Mouse (Mus musculus): ENCODE data around the gene 2310022A10Rik. TPM values are rescaled to one million over a fixed set of nuclear protein-coding genes. Genes with fewer than 3 reads are reported as not detected.
A peak's percentile ranks its signal among the peaks of the same experiment; 100 is the strongest.

Gene 2310022A10Rik
- 25.1 and 26.4 TPM in 2 replicates for polyA plus RNA-seq (2014; fragmentation: Nextera tagmentation; extraction: Ambion mirVana)

DNA sequence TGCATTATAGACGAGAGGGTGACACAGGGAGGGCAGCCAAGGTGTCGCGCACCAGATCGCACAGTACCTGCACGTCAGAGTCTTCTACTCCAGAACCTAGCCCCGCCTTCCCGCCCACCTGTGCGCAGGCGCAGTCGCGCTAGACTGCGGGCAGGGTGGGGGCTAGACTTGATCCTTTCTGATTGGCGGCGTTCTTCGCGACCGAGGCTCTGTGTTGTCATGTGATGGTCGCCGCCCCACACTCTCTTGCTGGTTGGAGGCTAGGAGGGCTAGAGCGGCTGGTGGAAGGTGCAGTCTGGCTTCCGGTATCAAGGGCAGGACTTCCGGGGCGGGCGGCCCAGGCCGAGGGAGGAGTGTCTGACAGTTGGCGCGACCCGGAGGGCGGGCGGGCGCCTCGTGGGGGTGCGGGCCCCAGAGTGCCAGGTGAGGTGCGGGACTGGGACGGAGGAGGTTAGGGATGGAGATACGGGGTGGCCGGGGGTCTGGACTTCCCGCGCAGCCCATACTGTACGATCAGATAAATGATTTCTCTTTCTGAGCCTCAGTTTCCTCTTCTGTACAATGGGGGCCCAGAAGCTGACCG is at the start of gene 2310022A10Rik, which contains the start of gene Pld3:
Gene 2310022A10Rik (plus strand): TSS at position 303 of the 583 bp plus-strand sequence.
Gene Pld3 (minus strand): TSS at position 288 of the 583 bp plus-strand sequence.
- peak; percentile 94 for DNase-seq (ENCODE audit: low spot score)

DNA sequence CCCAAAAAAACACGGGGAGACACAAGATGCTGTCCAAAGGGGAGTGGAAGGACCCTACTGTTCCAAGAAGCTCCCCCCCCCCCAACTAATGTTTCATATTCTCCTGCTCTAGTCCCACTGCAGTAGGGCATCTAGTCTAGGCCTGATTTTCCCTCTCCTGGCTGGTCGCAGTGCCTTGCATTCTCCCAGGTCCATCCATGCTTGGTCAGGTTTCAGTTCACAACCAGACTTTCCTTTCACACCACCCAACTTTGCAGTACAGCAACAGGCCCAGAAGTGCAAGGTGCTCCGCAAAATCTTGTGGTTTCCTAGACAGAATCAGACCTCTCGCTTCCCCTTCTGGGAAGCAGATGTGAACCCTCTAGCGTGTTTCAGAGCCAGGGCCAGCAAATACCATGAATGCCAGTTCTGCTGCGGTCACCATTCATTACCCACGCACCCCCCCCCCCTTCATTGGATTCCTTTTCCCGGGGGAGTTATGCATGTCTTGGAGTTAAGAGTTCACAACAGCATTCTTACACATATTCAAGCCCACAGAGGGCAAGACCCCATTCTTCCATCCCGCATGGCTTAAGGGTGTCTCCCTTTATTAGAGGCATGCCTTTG is 46.2 kb upstream of the 2310022A10Rik start:
- no peak for ATAC-seq (ENCODE audit: low FRiP score)
- Histone ChIP-seq H3K4me3 (replicated peaks; ENCODE audit: low read length) (peak overlapping the region; percentile 44), H3K4me1 (replicated peaks; ENCODE audit: control insufficient read depth, insufficient read depth, low read length) (peaks cover 8% of the 10 kb centered on the region; the same call in 1 of the 2 replicates), H3K9me3 (ENCODE audit: control insufficient read depth, low read length) (no peaks in the 10 kb centered on the region), H3K27ac (peak overlapping the region; percentile 93; the same call in 1 of the 2 replicates), H3K9ac (peak overlapping the region; percentile 66; the same call in 1 of the 2 replicates), H3K4me2 (replicated peaks) (peak overlapping the region; percentile 59), H3K36me3 (replicated peaks; ENCODE audit: control insufficient read depth, insufficient read depth) (no peaks in the 10 kb centered on the region), H3K27me3 (ENCODE audit: control insufficient read depth, insufficient read depth, low read length) (no peaks in the 10 kb centered on the region)
- WGBS, result 35% methylated on average over 9 of the region's 9 CpGs
- DNase-seq (ENCODE audit: low spot score), result no peak

More for the DNA sequence above, at the start of gene 2310022A10Rik, which contains the start of gene Pld3:
- peak within 1 kb of the TSS; percentile 81 for H3K4me2 ChIP-seq (replicated peaks)
- ATAC-seq (ENCODE audit: low FRiP score), result peak; percentile 100
- H3K4me1 ChIP-seq (replicated peaks; ENCODE audit: control insufficient read depth, insufficient read depth, low read length), result peaks cover 17% of the 10 kb centered on the region
- WGBS, result under 1% methylated on average over 40 of the region's 41 CpGs
- no peaks in the 10 kb centered on the region for H3K27me3 ChIP-seq (ENCODE audit: control insufficient read depth, insufficient read depth, low read length)
- no peak within 1 kb of the TSS; the same call in 1 of the 2 replicates for H3K27ac ChIP-seq
- no peaks in the 10 kb centered on the region for H3K9me3 ChIP-seq (ENCODE audit: control insufficient read depth, low read length)
- H3K36me3 ChIP-seq (replicated peaks; ENCODE audit: control insufficient read depth, insufficient read depth), result peaks cover 8% of the 10 kb centered on the region
- H3K4me3 ChIP-seq (replicated peaks; ENCODE audit: low read length), result peak within 1 kb of the TSS; percentile 76
- peak within 1 kb of the TSS; percentile 68 for H3K9ac ChIP-seq

DNA sequence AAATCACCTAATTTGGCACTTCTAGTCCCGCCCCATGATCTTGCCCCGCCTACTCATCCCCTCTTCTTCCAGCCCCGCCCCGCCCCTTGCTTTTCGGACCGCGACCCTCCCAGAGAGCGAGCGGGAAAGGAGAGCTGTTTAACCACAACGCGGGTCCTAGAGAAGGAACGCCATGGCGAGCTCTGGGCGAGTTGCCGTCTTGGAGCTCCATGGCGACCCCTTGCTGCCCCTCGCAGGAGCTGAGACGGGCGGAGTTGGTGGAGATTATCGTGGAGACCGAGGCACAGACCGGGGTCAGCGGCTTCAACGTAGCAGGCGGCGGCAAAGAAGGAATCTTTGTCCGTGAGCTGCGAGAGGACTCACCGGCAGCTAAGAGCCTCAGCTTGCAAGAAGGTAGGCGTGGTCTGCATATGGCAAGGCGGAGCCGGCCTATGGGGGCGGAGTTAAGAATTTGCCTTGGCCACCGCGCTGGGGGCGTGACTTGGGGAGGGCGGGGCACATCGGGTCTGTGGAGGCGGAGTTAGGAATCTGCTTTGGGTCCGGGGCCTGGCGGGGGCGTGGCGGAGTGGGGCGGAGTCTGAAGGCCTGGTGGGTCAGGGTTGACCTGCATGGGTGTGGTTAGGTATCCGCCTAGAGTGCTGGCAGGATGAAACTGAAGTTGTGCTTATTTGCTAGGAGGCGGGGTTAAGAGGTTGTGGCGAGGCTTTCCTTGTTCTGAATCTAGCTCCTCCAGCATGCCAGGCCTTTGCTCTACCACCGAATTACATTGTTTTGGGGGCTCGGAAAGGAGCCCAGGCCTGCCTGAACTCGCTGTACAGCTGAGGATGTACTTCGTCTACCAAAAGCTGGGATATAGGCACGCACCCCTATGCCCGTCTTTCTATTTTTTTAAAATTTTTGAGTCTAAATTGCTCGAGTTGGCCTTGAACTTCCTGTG is 45.1 kb upstream of the 2310022A10Rik start:
- ATAC-seq (ENCODE audit: low FRiP score) (peak; percentile 94), DNase-seq (ENCODE audit: low spot score) (peak; percentile 94)
- no peaks in the 10 kb centered on the region for H3K27me3 ChIP-seq (ENCODE audit: control insufficient read depth, insufficient read depth, low read length)
- 1% methylated on average over 52 of the region's 54 CpGs for WGBS
- H3K36me3 ChIP-seq (replicated peaks; ENCODE audit: control insufficient read depth, insufficient read depth), result no peaks in the 10 kb centered on the region
- peak overlapping the region; percentile 93 for H3K27ac ChIP-seq
- peak overlapping the region; percentile 66 for H3K9ac ChIP-seq
- peak overlapping the region; percentile 59 for H3K4me2 ChIP-seq (replicated peaks)
- no peaks in the 10 kb centered on the region for H3K9me3 ChIP-seq (ENCODE audit: control insufficient read depth, low read length)
- peak overlapping the region; percentile 44 for H3K4me3 ChIP-seq (replicated peaks; ENCODE audit: low read length)
- peaks cover 8% of the 10 kb centered on the region; the same call in 1 of the 2 replicates for H3K4me1 ChIP-seq (replicated peaks; ENCODE audit: control insufficient read depth, insufficient read depth, low read length)

DNA sequence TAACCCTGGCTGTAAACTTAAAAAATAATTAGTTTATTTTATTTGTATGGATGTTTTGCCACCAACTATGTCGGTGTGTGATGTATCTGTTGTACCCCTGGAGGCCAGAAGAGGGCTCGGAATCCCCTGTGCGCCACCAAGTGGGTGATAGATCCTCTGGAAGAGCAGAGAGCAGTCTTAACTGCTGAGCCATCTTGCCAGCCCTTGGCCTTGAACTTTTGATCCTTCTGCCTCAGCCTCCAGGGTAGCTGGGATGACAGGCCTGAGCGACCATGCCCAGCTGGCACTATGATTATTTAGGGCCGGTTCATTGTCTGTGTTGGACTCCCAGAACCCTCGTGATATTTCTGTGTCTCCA is 44.4 kb upstream of the 2310022A10Rik start:
- WGBS, result 25% methylated on average over 6 of the region's 6 CpGs
- Histone ChIP-seq H3K4me1 (replicated peaks; ENCODE audit: control insufficient read depth, insufficient read depth, low read length) (peaks cover 8% of the 10 kb centered on the region; the same call in 1 of the 2 replicates), H3K27me3 (ENCODE audit: control insufficient read depth, insufficient read depth, low read length) (no peaks in the 10 kb centered on the region), H3K36me3 (replicated peaks; ENCODE audit: control insufficient read depth, insufficient read depth) (no peaks in the 10 kb centered on the region), H3K27ac (peak overlapping the region; percentile 93; the same call in 1 of the 2 replicates), H3K4me3 (replicated peaks; ENCODE audit: low read length) (peak overlapping the region; percentile 44), H3K9me3 (ENCODE audit: control insufficient read depth, low read length) (no peaks in the 10 kb centered on the region), H3K4me2 (replicated peaks) (peak overlapping the region; percentile 59), H3K9ac (no peak overlapping the region)
- 0 out of 2 replicates have a peak, but pooled peaks have one; percentile 25 for ATAC-seq (ENCODE audit: low FRiP score)
- DNase-seq (ENCODE audit: low spot score), result peak; percentile 61

DNA sequence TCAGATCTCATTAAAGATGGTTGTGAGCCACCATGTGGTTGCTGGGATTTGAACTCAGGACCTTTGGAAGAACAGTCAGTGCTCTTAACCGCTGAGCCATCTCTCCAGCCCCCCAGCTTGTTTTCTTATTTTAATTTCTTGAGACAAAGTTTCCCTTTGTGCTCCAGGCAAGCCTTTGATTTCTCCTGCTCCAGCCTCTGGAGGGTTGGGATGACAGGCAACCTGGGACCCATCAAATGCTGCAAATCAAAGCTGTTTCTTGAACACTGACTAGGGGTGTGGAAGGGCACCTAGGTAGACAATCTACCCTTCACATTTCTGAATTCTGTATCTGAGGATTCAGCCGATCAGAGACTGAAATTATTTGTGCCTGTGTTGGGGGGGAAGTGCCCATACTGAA is 42.2 kb upstream of the 2310022A10Rik start:
- no peaks in the 10 kb centered on the region for H3K9me3 ChIP-seq (ENCODE audit: control insufficient read depth, low read length)
- H3K4me2 ChIP-seq (replicated peaks), result no peak overlapping the region
- no peak overlapping the region for H3K27ac ChIP-seq
- ATAC-seq (ENCODE audit: low FRiP score) (no peak), DNase-seq (ENCODE audit: low spot score) (no peak)
- no peak overlapping the region for H3K4me3 ChIP-seq (replicated peaks; ENCODE audit: low read length)
- H3K27me3 ChIP-seq (ENCODE audit: control insufficient read depth, insufficient read depth, low read length), result no peaks in the 10 kb centered on the region
- H3K36me3 ChIP-seq (replicated peaks; ENCODE audit: control insufficient read depth, insufficient read depth), result no peaks in the 10 kb centered on the region
- no peak overlapping the region for H3K9ac ChIP-seq
- H3K4me1 ChIP-seq (replicated peaks; ENCODE audit: control insufficient read depth, insufficient read depth, low read length), result peaks cover 8% of the 10 kb centered on the region; the same call in 1 of the 2 replicates
- 91% methylated on average over 2 of the region's 2 CpGs for WGBS

DNA sequence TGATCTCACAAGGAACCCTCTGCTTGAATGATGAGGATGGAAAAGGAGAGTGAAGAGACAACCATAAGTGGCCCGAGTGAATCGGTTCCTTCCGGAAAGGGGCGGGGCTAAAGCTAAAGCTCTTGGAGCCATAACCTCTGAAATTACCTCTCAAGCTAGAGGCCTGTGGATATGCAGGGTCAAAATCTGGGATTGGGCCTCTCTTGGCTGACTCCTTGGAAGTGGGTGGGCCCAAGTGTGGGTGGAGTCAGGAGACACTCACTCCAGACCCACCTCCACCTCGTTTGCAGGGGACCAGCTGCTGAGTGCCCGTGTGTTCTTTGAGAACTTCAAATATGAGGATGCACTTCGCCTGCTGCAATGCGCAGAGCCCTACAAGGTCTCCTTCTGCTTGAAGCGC is 38.1 kb upstream of the 2310022A10Rik start:
- 87% methylated on average over 9 of the region's 9 CpGs for WGBS
- H3K4me1 ChIP-seq (replicated peaks; ENCODE audit: control insufficient read depth, insufficient read depth, low read length), result no peaks in the 10 kb centered on the region
- no peak overlapping the region for H3K9ac ChIP-seq
- no peaks in the 10 kb centered on the region for H3K36me3 ChIP-seq (replicated peaks; ENCODE audit: control insufficient read depth, insufficient read depth)
- H3K4me2 ChIP-seq (replicated peaks), result no peak overlapping the region
- no peaks in the 10 kb centered on the region for H3K27me3 ChIP-seq (ENCODE audit: control insufficient read depth, insufficient read depth, low read length)
- H3K4me3 ChIP-seq (replicated peaks; ENCODE audit: low read length), result no peak overlapping the region
- no peaks in the 10 kb centered on the region for H3K9me3 ChIP-seq (ENCODE audit: control insufficient read depth, low read length)
- no peak for ATAC-seq (ENCODE audit: low FRiP score)
- H3K27ac ChIP-seq, result no peak overlapping the region
- no peak for DNase-seq (ENCODE audit: low spot score)

DNA sequence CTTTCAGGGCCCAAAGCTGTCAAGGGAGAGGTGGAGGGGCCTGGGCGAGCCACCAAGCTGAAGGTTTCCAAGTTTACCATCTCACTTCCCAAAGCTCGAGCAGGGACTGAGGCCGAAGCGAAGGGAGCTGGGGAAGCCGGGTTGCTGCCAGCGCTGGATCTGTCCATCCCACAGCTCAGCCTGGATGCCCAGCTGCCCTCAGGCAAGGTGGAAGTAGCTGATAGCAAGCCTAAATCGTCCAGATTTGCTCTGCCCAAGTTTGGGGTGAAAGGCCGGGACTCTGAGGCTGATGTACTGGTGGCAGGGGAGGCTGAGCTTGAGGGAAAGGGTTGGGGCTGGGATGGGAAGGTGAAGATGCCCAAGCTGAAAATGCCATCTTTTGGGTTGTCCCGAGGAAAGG is 34.7 kb upstream of the 2310022A10Rik start:
- Histone ChIP-seq H3K4me3 (replicated peaks; ENCODE audit: low read length) (no peak overlapping the region), H3K36me3 (replicated peaks; ENCODE audit: control insufficient read depth, insufficient read depth) (no peaks in the 10 kb centered on the region), H3K4me1 (replicated peaks; ENCODE audit: control insufficient read depth, insufficient read depth, low read length) (no peaks in the 10 kb centered on the region), H3K27ac (no peak overlapping the region), H3K9ac (no peak overlapping the region), H3K9me3 (ENCODE audit: control insufficient read depth, low read length) (no peaks in the 10 kb centered on the region), H3K4me2 (replicated peaks) (no peak overlapping the region), H3K27me3 (ENCODE audit: control insufficient read depth, insufficient read depth, low read length) (no peaks in the 10 kb centered on the region)
- DNase-seq (ENCODE audit: low spot score), result no peak
- no peak for ATAC-seq (ENCODE audit: low FRiP score)
- WGBS, result 87% methylated on average over 9 of the region's 9 CpGs

DNA sequence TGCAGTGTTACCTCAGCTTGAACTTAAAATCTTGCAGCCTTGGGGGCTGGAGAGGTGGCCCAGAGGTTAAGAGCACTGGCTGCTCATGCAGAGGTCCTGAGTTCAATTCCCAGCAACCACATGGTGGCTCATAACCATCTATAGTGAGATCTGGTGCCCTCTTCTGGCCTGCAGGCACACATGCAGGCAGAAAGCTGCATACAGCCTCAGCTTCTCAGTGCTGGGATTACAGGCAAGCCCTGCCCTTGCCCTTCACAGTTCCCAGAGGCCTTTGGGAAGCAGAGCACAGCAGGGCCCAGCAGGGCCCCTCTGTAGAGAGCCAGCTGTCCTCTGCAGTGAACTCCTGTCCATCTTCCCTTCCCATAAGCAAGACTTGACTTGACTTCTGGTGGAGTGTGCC is 32.9 kb upstream of the 2310022A10Rik start:
- DNase-seq (ENCODE audit: low spot score), result no peak
- no peak overlapping the region for H3K27ac ChIP-seq
- H3K4me3 ChIP-seq (replicated peaks; ENCODE audit: low read length), result no peak overlapping the region
- H3K9ac ChIP-seq, result no peak overlapping the region
- H3K36me3 ChIP-seq (replicated peaks; ENCODE audit: control insufficient read depth, insufficient read depth), result no peaks in the 10 kb centered on the region
- ATAC-seq (ENCODE audit: low FRiP score), result no peak
- no peaks in the 10 kb centered on the region for H3K9me3 ChIP-seq (ENCODE audit: control insufficient read depth, low read length)
- H3K4me2 ChIP-seq (replicated peaks), result no peak overlapping the region
- no peaks in the 10 kb centered on the region for H3K27me3 ChIP-seq (ENCODE audit: control insufficient read depth, insufficient read depth, low read length)
- H3K4me1 ChIP-seq (replicated peaks; ENCODE audit: control insufficient read depth, insufficient read depth, low read length), result no peaks in the 10 kb centered on the region

DNA sequence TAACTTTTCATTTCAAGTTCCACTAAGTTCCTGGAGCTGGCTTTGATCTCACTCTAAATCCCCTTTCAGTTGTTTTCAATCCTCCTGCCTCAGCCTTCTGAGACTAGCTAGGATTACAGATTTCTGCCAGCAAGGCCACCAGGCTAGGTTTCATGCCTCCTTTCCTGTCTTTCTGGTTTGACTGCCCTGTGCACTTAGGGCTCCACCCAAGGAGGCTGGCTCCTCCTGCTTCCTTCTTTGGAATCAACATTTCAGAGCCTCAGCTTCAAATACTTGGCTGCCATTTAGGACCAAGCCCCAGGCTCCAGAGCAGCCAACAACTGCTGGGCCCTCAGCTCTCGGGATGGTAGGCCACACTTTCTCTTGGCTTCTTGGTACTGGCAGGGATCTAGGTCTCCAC is 32.4 kb upstream of the 2310022A10Rik start:
- ATAC-seq (ENCODE audit: low FRiP score), result no peak
- 88% methylated on average over 1 of the region's 1 CpGs for WGBS
- no peak overlapping the region for H3K9ac ChIP-seq

More for the DNA sequence above, 32.4 kb upstream of the 2310022A10Rik start:
- Histone ChIP-seq H3K27ac (no peak overlapping the region), H3K9me3 (ENCODE audit: control insufficient read depth, low read length) (no peaks in the 10 kb centered on the region), H3K27me3 (ENCODE audit: control insufficient read depth, insufficient read depth, low read length) (no peaks in the 10 kb centered on the region), H3K4me1 (replicated peaks; ENCODE audit: control insufficient read depth, insufficient read depth, low read length) (no peaks in the 10 kb centered on the region), H3K36me3 (replicated peaks; ENCODE audit: control insufficient read depth, insufficient read depth) (no peaks in the 10 kb centered on the region), H3K4me3 (replicated peaks; ENCODE audit: low read length) (no peak overlapping the region), H3K4me2 (replicated peaks) (no peak overlapping the region)
- DNase-seq (ENCODE audit: low spot score), result no peak

Data from hindbrain, embryonic 14.5 days (tissue).